Mouse (Mus musculus) heart, postnatal 0 days (tissue): ENCODE measurements at regions not wholly inside any gene's neighbourhood (a gene's known extent, or its start where the extent isn't known, plus 50 kb on each side); places are given as distances from the start of the nearest gene placed in this dataset.

ENCODE experiments used
- CTCF ChIP-seq: IDR thresholded peaks from 2 replicates; pipeline ENCODE4 v1.5.1; 2016; ENCODE audit warnings: antibody characterized with exemption, control low read depth, low read depth
- EP300 ChIP-seq: IDR thresholded peaks from 2 replicates; pipeline ENCODE4 v1.6.1; 2016; ENCODE audit warnings: antibody characterized with exemption, low read depth

- TF ChIP-seq EP300: no peak
- no peak for TF ChIP-seq CTCF
Measured at GRCm38 (mm10) chr13:63691974-63692373, 118.6 kb upstream of the Ptch1 start.
